Mouse (Mus musculus): ENCODE measurements at regions not wholly inside any gene's neighbourhood (a gene's known extent, or its start where the extent isn't known, plus 50 kb on each side); places are given as distances from the start of the nearest gene placed in this dataset.

- Histone ChIP-seq H3K9me3 (no peaks in the 10 kb centered on the region), H3K4me2 (replicated peaks) (no peak overlapping the region), H3K4me1 (no peaks in the 10 kb centered on the region), H3K4me3 (no peak overlapping the region), H3K36me3 (no peaks in the 10 kb centered on the region), H3K27ac (replicated peaks) (no peak overlapping the region), H3K27me3 (no peaks in the 10 kb centered on the region), H3K9ac (replicated peaks) (no peak overlapping the region)
- ATAC-seq (ENCODE audit: low FRiP score, low read depth), result no peak; the same call in 1 of the 2 replicates
- WGBS, result 85% methylated on average over 3 of the region's 3 CpGs
These were observed 638.9 kb upstream of the Gm38303 start for GRCm38 (mm10) chr3:10974429-10974828.

- 86% methylated on average over 1 of the region's 1 CpGs for WGBS
- Histone ChIP-seq H3K9me3 (0 out of 2 replicates have a peak, but pooled peaks cover 2% of the 10 kb centered on the region), H3K36me3 (no peaks in the 10 kb centered on the region), H3K27me3 (no peaks in the 10 kb centered on the region), H3K4me2 (replicated peaks) (no peak overlapping the region), H3K9ac (replicated peaks) (no peak overlapping the region), H3K27ac (replicated peaks) (no peak overlapping the region), H3K4me3 (no peak overlapping the region), H3K4me1 (no peaks in the 10 kb centered on the region)
- ATAC-seq (ENCODE audit: low FRiP score, low read depth), result no peak
These were observed 617.1 kb upstream of the Gm38303 start for GRCm38 (mm10) chr3:10952583-10952982.

GRCm38 (mm10) chr3:10917056-10917455, 581.6 kb upstream of the Gm38303 start:
- no peaks in the 10 kb centered on the region for H3K4me1 ChIP-seq
- no peak for ATAC-seq (ENCODE audit: low FRiP score, low read depth)
- H3K4me3 ChIP-seq, result no peak overlapping the region
- 60% methylated on average over 3 of the region's 3 CpGs for WGBS
- H3K27ac ChIP-seq (replicated peaks), result no peak overlapping the region
- no peak overlapping the region for H3K4me2 ChIP-seq (replicated peaks)
- no peaks in the 10 kb centered on the region for H3K36me3 ChIP-seq
- no peaks in the 10 kb centered on the region for H3K27me3 ChIP-seq
- H3K9me3 ChIP-seq, result no peaks in the 10 kb centered on the region
- no peak overlapping the region for H3K9ac ChIP-seq (replicated peaks)

- ATAC-seq (ENCODE audit: low FRiP score, low read depth), result no peak
- Histone ChIP-seq H3K27me3 (no peaks in the 10 kb centered on the region), H3K36me3 (no peaks in the 10 kb centered on the region), H3K27ac (replicated peaks) (no peak overlapping the region), H3K4me2 (replicated peaks) (no peak overlapping the region), H3K4me3 (no peak overlapping the region), H3K4me1 (no peaks in the 10 kb centered on the region), H3K9me3 (no peaks in the 10 kb centered on the region), H3K9ac (replicated peaks) (no peak overlapping the region)
- WGBS, result 71% methylated on average over 2 of the region's 2 CpGs
These were observed 556.5 kb upstream of the Gm38303 start for GRCm38 (mm10) chr3:10891981-10892380.
